Mouse (Mus musculus): ENCODE measurements around the gene Hsd17b11. TPM values are rescaled to one million over a fixed set of nuclear protein-coding genes. Genes with fewer than 3 reads are reported as not detected.

Gene Hsd17b11
- polyA plus RNA-seq, 1 experiment from 2014 or later, result 7.0 TPM

DNA sequence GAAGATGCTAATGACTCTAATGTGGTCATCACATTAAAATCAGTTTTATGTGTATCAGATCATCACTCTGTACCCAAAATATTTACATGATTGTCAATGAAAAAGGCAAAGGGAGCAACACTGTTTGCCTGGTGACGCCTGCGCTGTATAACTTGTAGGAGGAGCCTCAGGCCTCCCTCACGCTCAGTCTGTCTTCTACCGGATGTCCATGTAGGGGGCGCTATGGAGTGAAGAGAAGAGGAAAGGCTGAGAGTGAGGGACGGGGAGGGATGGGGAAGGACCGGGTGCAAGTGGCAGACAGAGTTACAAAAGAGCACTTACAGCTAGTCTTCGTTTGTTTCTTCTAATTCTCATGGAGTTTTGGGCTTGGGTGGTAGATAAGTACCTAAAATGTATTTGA, 31.2 kb upstream of the Hsd17b11 start:
- Histone ChIP-seq H3K27ac (no peak overlapping the region), H3K4me1 (peaks cover 5% of the 10 kb centered on the region; the same call in 1 of the 2 replicates), H3K36me3 (peaks cover 6% of the 10 kb centered on the region; the same call in 1 of the 2 replicates), H3K27me3 (replicated peaks) (no peaks in the 10 kb centered on the region), H3K9me3 (no peaks in the 10 kb centered on the region), H3K9ac (no peak overlapping the region), H3K4me2 (no peak overlapping the region), H3K4me3 (replicated peaks) (no peak overlapping the region)
- ATAC-seq (ENCODE audit: insufficient read depth, low FRiP score, low read depth), result no peak
- 51% methylated on average over 8 of the region's 8 CpGs for WGBS

DNA sequence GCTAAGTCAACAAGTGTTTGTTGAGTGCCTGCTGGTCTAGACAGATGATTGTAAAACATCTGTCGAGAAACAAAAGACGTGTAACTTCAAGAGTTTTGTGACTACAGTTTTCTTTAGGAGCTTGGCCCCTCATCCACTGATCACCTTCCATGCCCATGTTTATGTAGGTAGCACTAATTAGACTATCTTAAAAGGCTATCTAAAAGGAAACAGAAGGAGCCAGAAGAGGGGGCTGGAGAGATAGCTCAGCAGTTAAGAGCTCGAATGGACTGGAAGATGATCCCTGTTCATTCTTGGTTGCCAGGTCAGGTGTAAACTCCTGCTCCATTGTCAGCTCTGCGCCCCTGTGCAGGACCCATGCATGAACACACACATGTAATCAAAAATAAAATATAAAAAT, 26.4 kb upstream of the Hsd17b11 start:
- 36% methylated on average over 4 of the region's 4 CpGs for WGBS
- 0 out of 2 replicates have a peak, but pooled peaks cover 6% of the 10 kb centered on the region for H3K36me3 ChIP-seq
- peak overlapping the region; percentile 92 for H3K4me3 ChIP-seq (replicated peaks)
- H3K27me3 ChIP-seq (replicated peaks), result no peaks in the 10 kb centered on the region
- H3K9ac ChIP-seq, result no peak overlapping the region
- ATAC-seq (ENCODE audit: insufficient read depth, low FRiP score, low read depth), result no peak
- peak overlapping the region; percentile 71 for H3K4me2 ChIP-seq
- H3K9me3 ChIP-seq, result no peaks in the 10 kb centered on the region
- H3K27ac ChIP-seq, result no peak overlapping the region
- H3K4me1 ChIP-seq, result peaks cover 5% of the 10 kb centered on the region; the same call in 1 of the 2 replicates

DNA sequence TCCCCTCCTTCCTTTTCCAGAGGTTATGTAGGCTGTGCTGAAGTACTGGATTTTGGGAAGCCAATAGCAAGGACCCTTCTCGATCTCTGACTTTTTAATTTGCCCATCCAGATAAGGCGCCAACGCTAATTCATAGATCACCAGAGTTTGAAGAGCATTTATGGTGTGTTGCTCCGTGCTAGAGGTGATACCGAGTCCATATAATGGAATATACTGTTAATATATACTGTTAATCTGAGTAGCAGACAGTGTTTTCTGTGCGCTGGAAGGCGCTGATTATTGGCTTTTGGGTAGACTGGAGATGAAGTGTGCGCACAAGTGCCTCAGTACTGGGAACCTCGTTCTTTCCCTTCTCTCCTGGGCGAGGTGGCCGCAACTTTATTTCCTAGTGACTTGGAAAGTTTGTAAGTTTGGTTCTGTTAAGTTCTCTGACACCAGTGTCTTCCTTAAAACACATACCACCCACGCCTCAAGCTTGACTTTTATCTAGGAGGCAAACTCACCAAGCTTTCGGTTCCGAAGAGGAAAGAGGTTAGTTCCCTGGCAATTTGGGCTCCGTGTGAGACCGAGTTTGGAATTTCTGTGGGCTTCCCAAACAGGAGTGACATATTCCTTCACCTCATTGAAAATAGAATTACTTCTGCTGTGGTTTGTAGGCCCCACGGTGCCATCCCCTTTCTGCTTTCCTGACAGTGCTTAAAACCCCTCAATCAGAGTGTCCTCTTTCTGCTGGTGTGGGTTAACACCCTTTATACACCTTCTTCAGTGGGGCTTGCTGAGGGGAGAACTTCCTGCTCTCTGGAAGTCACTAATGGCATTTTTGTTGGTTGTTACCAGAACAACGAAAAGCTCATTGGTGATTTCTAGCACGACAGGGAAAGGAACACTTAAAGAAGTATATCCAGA, 25.7 kb upstream of the Hsd17b11 start:
- 3% methylated on average over 19 of the region's 19 CpGs for WGBS
- peak; percentile 2; the same call in 1 of the 2 replicates for ATAC-seq (ENCODE audit: insufficient read depth, low FRiP score, low read depth)
- H3K36me3 ChIP-seq, result 0 out of 2 replicates have a peak, but pooled peaks cover 6% of the 10 kb centered on the region
- H3K4me2 ChIP-seq, result peak overlapping the region; percentile 71
- H3K27ac ChIP-seq, result peak overlapping the region; percentile 88
- H3K4me3 ChIP-seq (replicated peaks), result peak overlapping the region; percentile 92
- peak overlapping the region; percentile 89 for H3K9ac ChIP-seq
- no peaks in the 10 kb centered on the region for H3K27me3 ChIP-seq (replicated peaks)
- peaks cover 5% of the 10 kb centered on the region; the same call in 1 of the 2 replicates for H3K4me1 ChIP-seq
- H3K9me3 ChIP-seq, result no peaks in the 10 kb centered on the region

DNA sequence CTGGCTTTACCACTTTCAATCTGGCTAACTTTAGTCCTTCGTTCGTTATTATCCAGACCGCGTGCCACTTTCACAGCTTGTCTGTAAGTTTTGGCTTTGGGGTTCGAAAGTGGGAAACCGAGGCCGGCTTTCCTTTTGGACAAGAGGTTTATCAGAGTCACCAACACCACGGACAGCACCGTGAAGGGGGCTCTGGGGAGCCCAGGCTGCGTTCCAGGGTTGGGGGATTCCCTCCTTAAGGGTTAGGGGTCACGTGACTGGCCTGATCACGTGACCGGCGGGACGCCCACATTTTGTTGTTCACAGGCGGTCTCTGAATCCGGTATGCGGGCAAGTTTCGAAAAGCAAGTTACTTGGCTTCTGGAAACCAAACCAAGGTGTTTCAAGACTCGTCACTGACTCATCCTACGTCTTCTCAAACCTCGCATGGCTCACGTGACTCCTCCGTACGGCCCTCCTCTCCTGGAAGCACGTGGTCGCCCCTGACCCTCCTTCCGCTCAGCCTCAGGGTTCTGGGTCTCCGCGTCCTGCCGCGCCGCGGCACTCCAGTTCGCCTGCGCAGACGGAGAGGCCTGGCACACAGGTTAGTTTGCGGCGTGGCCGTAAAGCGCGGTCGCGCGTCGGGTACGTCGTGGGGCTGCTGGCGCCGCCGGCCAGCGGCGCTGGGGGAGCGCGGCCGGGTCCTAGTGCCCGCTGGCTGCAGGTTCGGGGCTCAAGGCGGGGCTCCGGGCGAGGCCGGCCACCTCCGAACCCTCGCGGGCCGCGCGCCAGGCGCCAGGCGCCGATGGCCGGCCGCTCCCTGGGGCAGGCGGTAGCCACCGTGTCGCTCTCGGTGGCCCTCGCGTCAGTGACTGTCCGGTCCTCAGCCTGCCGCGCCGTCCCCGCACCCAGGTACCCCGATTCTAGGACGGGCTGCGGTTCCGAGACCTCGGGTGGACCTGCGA, 24.8 kb upstream of the Hsd17b11 start, which contains the start of gene Nudt9:
TSS of gene Nudt9 (plus strand) at position 51 of the 944 bp plus-strand sequence.
- Histone ChIP-seq H3K9me3 (no peaks in the 10 kb centered on the region), H3K27me3 (replicated peaks) (no peaks in the 10 kb centered on the region), H3K4me3 (replicated peaks) (peak within 1 kb of the TSS; percentile 92), H3K4me2 (peak within 1 kb of the TSS; percentile 71), H3K9ac (peak within 1 kb of the TSS; percentile 89), H3K36me3 (0 out of 2 replicates have a peak, but pooled peaks cover 6% of the 10 kb centered on the region), H3K27ac (peak within 1 kb of the TSS; percentile 88), H3K4me1 (peaks cover 5% of the 10 kb centered on the region; the same call in 1 of the 2 replicates)
- peak; percentile 97 for ATAC-seq (ENCODE audit: insufficient read depth, low FRiP score, low read depth)
- 4% methylated on average over 87 of the region's 90 CpGs for WGBS

DNA sequence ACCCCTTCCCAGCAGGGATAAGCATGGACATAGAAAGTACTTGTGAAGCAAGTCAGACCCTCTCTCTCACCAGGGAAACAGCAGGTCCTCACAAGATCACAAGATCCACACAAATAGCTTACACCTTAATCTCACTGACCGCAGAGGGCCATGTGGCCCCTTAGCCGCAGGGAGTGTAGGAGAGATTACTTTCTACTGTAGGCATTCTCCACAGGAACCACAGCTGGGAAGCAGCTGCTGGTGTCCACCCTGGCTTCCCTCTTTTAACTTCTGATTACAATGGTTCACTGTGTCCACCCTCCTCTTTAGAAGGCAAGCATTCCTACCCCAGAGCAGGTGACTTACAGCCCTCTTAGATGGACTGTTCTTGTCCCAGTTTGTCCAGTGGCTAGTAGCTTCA, 22.0 kb upstream of the Hsd17b11 start:
- H3K9me3 ChIP-seq, result no peaks in the 10 kb centered on the region
- H3K4me3 ChIP-seq (replicated peaks), result no peak overlapping the region
- no peak overlapping the region for H3K4me2 ChIP-seq
- no peak overlapping the region for H3K9ac ChIP-seq
- H3K27me3 ChIP-seq (replicated peaks), result no peaks in the 10 kb centered on the region
- WGBS, result 43% methylated on average over 2 of the region's 2 CpGs
- no peak overlapping the region for H3K27ac ChIP-seq
- no peaks in the 10 kb centered on the region for H3K36me3 ChIP-seq
- no peak for ATAC-seq (ENCODE audit: insufficient read depth, low FRiP score, low read depth)
- H3K4me1 ChIP-seq, result peaks cover 5% of the 10 kb centered on the region; the same call in 1 of the 2 replicates

DNA sequence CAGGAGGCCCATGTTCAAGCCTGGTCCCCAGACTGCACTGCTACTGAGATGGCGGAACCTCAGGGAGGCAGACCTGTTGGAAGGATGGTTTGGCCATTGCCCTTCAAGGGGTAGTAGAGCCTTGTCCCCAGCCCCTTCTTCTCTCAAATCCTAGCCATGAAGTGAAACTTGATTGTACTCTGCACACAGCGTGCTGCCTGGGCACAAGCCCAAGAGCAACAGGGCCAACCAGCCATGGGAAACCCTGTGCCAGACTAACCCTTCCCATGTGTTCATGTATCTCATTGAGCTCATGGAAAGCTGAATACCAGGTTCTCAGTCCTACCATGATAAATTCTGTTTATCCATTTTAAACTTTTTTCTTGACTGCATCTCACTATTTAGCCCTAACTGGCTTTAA, 21.2 kb upstream of the Hsd17b11 start:
- H3K27me3 ChIP-seq (replicated peaks), result no peaks in the 10 kb centered on the region
- peaks cover under 1% of the 10 kb centered on the region; the same call in 1 of the 2 replicates for H3K4me1 ChIP-seq
- H3K36me3 ChIP-seq, result no peaks in the 10 kb centered on the region
- no peak overlapping the region for H3K27ac ChIP-seq
- H3K4me2 ChIP-seq, result no peak overlapping the region
- H3K4me3 ChIP-seq (replicated peaks), result no peak overlapping the region
- H3K9me3 ChIP-seq, result no peaks in the 10 kb centered on the region
- ATAC-seq (ENCODE audit: insufficient read depth, low FRiP score, low read depth), result no peak
- H3K9ac ChIP-seq, result no peak overlapping the region
- WGBS, result 91% methylated on average over 2 of the region's 2 CpGs

DNA sequence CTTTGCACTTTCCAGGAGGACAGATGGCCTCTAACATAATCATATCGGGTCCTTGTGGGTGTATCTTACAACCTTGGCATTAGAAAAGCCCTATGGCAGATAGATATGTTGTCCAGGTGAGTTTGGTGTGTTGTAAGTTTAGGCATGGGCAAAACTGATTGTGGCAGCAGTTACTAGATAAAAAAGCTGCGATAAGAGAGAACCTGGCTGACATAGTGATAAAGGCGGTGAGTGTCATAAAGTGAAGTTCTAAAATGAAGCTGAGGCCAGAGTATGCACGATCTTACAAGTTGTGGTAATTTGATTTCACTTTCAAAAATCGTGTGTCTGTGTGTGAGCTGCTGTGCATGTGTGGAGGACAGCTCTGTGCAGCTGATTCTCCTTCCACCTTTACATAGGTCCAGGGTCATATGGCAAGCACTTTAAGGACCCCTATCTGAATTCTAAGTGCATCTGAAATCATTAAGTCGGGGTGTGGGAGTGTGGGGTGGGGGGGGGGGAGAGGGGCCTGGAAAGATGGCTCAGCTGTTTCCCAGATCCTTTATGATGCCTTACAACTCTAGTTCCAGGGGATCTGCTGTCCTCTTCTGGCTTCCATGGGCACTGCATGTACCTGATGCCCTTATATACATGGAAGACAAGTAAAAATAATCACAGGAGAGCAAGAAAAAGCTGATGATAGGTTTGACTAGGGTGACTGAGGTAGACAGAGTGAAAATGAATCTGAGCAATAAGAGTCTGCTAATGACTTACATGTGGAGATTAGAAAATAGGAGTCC, 17.6 kb upstream of the Hsd17b11 start:
- Histone ChIP-seq H3K27me3 (replicated peaks) (no peaks in the 10 kb centered on the region), H3K9ac (no peak overlapping the region), H3K4me3 (replicated peaks) (no peak overlapping the region), H3K4me2 (no peak overlapping the region), H3K27ac (no peak overlapping the region), H3K36me3 (no peaks in the 10 kb centered on the region), H3K9me3 (no peaks in the 10 kb centered on the region), H3K4me1 (no peaks in the 10 kb centered on the region)
- 59% methylated on average over 6 of the region's 6 CpGs for WGBS
- no peak for ATAC-seq (ENCODE audit: insufficient read depth, low FRiP score, low read depth)

DNA sequence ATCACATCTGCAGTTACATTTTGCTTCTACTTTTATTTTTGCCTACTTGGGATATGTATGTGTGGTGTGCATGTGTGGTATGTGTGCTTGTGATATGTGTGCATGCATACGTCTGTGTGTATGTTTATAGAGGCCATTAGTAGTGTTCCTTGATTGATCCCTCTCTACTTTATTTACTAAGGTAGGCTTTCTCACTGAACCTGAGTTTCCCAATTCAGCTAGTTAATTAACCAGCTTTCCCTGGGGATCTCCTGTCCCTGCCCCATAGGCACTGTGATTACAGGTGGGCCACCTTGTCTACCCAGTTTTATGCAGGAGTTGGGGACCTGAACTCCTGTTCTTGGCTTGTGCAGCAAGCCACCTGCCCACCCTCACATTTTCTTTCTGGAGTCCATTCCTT, 15.0 kb upstream of the Hsd17b11 start:
- 82% methylated on average over 1 of the region's 1 CpGs for WGBS

DNA sequence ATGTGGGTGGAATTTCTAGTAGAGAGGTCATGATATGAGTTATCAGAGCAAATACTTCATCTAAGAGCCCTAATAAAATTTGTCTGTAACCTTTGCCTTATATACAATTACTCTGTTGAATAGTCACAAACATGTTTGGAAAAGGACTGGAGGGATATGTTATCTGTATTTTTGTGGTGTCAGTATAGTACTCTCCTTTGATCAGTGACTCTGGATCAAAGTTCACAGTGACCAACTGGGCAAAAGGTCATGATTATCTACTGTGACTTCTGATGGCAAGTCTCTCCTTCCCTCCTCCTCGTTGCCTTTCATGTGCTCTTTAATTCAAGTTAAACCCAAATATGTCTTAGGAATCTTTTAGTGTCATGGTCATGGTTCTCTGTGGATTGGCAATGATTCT, 14.1 kb upstream of the Hsd17b11 start:
- Histone ChIP-seq H3K4me1 (no peaks in the 10 kb centered on the region), H3K9me3 (no peaks in the 10 kb centered on the region), H3K27me3 (replicated peaks) (no peaks in the 10 kb centered on the region), H3K27ac (no peak overlapping the region), H3K4me3 (replicated peaks) (no peak overlapping the region), H3K4me2 (no peak overlapping the region), H3K9ac (no peak overlapping the region), H3K36me3 (no peaks in the 10 kb centered on the region)
- WGBS, result 41% methylated on average over 1 of the region's 1 CpGs
- ATAC-seq (ENCODE audit: insufficient read depth, low FRiP score, low read depth), result no peak

More for the DNA sequence above, 15.0 kb upstream of the Hsd17b11 start:
- no peaks in the 10 kb centered on the region for H3K36me3 ChIP-seq
- H3K27me3 ChIP-seq (replicated peaks), result no peaks in the 10 kb centered on the region
- no peak overlapping the region for H3K9ac ChIP-seq
- H3K4me2 ChIP-seq, result no peak overlapping the region
- H3K4me1 ChIP-seq, result no peaks in the 10 kb centered on the region
- no peak overlapping the region for H3K4me3 ChIP-seq (replicated peaks)
- no peaks in the 10 kb centered on the region for H3K9me3 ChIP-seq
- no peak for ATAC-seq (ENCODE audit: insufficient read depth, low FRiP score, low read depth)
- H3K27ac ChIP-seq, result no peak overlapping the region

DNA sequence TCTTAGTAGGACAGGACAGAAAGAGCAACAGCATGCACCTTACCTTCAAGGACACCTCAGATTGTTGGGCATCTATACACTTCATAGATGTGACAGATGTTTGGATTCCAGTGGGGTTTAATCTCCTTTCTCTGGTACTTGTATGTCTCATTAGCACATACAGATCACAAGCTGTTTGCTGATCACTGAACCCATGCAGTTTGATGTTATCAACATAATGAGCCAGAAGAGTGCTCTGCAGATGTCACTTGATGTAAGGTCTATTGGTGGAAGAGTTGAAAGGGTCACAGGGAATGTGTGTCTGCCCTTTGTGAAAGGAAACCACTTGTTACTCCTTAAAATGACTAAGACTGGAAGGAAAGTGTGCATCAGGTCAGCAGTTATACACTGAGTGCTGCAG, 13.3 kb upstream of the Hsd17b11 start:
- no peak overlapping the region for H3K9ac ChIP-seq
- H3K4me1 ChIP-seq, result no peaks in the 10 kb centered on the region
- H3K36me3 ChIP-seq, result no peaks in the 10 kb centered on the region
- no peaks in the 10 kb centered on the region for H3K27me3 ChIP-seq (replicated peaks)
- H3K4me2 ChIP-seq, result no peak overlapping the region
- no peaks in the 10 kb centered on the region for H3K9me3 ChIP-seq
- H3K27ac ChIP-seq, result no peak overlapping the region
- ATAC-seq (ENCODE audit: insufficient read depth, low FRiP score, low read depth), result no peak
- H3K4me3 ChIP-seq (replicated peaks), result no peak overlapping the region

DNA sequence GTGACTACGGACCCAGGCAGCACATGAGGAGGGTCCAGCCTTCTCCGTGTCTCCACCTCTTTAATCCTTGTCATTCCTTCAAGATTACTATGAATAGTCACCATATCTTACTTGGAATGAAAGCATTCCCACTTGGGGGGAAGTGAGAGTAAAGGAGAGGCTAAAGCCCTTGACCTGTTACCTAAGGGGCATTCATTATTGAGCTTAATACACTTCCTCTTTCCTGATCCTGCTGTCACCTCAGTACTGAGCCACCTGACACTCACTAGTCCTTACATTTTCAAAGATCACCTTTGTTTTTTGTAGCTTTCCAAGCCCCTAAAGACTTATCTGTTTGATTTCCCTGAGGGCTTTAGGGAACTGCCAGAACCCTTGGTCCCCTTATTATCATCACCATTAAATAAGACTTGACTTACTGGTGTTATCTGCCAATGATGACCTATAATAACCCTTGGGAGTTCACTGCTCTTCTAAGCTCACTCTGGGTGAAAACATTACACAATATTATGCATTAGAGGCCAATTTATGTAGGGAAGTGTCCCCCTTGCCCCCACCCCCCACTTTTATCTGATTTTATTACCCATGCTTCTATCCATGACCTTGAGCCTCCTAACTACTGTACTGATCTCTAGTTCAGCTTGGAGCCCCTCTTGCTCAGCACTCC, 10.8 kb upstream of the Hsd17b11 start:
- Histone ChIP-seq H3K27ac (no peak overlapping the region), H3K4me3 (replicated peaks) (no peak overlapping the region), H3K9ac (no peak overlapping the region), H3K9me3 (no peaks in the 10 kb centered on the region), H3K27me3 (replicated peaks) (no peaks in the 10 kb centered on the region), H3K4me2 (no peak overlapping the region), H3K36me3 (no peaks in the 10 kb centered on the region), H3K4me1 (no peaks in the 10 kb centered on the region)
- WGBS, result 83% methylated on average over 2 of the region's 2 CpGs
- ATAC-seq (ENCODE audit: insufficient read depth, low FRiP score, low read depth), result no peak

All from stomach, embryonic 15.5 days (tissue).